Mouse (Mus musculus): Measurements from ENCODE around the gene Ccdc9. TPM values are rescaled to one million over a fixed set of nuclear protein-coding genes. Genes with fewer than 3 reads are reported as not detected.

Ccdc9 gene
- 10 to 100 TPM; 75.4 to 87.2 TPM for total RNA-seq (2021)

GRCm38 (mm10) chr7:16286026-16286961 lies at the start of gene Ccdc9:
Gene Ccdc9 (minus strand): TSS chr7:16286795.
- intact Hi-C loops (cut with DNase I) = loop anchor here (5.0 kb wide), 1 partner anchor 331 kb away; no protein-coding TSS in a partner anchor
- DNase-seq (ENCODE audit: low spot score in 2 of 2) = peak; percentile 98 to 99

GRCm38 (mm10) chr7:16329146-16329545 lies 42.6 kb upstream of the Ccdc9 start:
- intact Hi-C loops (cut with DNase I) = no loop called here
- DNase-seq (ENCODE audit: low spot score in 2 of 2) = no peak

GRCm38 (mm10) chr7:16326607-16326971 lies 40.0 kb upstream of the Ccdc9 start:
- no peak for DNase-seq (ENCODE audit: low spot score in 2 of 2)
- intact Hi-C loops (cut with DNase I) = loop anchor here (1.0 kb wide), 1 partner anchor 32 kb away; no protein-coding TSS in a partner anchor

GRCm38 (mm10) chr7:16325920-16326606 lies 39.5 kb upstream of the Ccdc9 start:
- peak; percentile 15 to 35 for DNase-seq (ENCODE audit: low spot score in 2 of 2)
- intact Hi-C loops (cut with DNase I) = loop anchor here (1.0 kb wide), 1 partner anchor 32 kb away; no protein-coding TSS in a partner anchor

GRCm38 (mm10) chr7:16324661-16325060 lies 38.1 kb upstream of the Ccdc9 start:
- no peak for DNase-seq (ENCODE audit: low spot score in 2 of 2)
- intact Hi-C loops (cut with DNase I) = no loop called here

- intact Hi-C loops (cut with DNase I) = no loop called here
- no peak for DNase-seq (ENCODE audit: low spot score in 2 of 2)
These were observed 33.9 kb upstream of the Ccdc9 start for GRCm38 (mm10) chr7:16320479-16320878.

- DNase-seq (ENCODE audit: low spot score in 2 of 2) = no peak
- intact Hi-C loops (cut with DNase I) = loop anchor here (10.0 kb wide), 1 partner anchor 296 kb away; the partner anchor contains the start of gene Arhgap35
These were observed 32.6 kb upstream of the Ccdc9 start for GRCm38 (mm10) chr7:16319216-16319615.

GRCm38 (mm10) chr7:16317094-16317493 lies 30.5 kb upstream of the Ccdc9 start:
- DNase-seq (ENCODE audit: low spot score in 2 of 2) = no peak
- intact Hi-C loops (cut with DNase I) = loop anchor here (10.0 kb wide), 1 partner anchor 298 kb away; the partner anchor contains the start of gene Arhgap35

- no peak for DNase-seq (ENCODE audit: low spot score in 2 of 2)
- intact Hi-C loops (cut with DNase I) = loop anchor here (10.0 kb wide), 1 partner anchor 300 kb away; the partner anchor contains the start of gene Arhgap35
These were observed 28.7 kb upstream of the Ccdc9 start for GRCm38 (mm10) chr7:16315222-16315759.

GRCm38 (mm10) chr7:16314221-16314775 lies 27.7 kb upstream of the Ccdc9 start:
- intact Hi-C loops (cut with DNase I) = loop anchor here (1.0 to 10.0 kb wide), 2 partner anchors 19 to 301 kb away; partner anchors contain the start of gene Arhgap35
- DNase-seq (ENCODE audit: low spot score in 2 of 2) = no peak

GRCm38 (mm10) chr7:16313481-16314220 lies 27.1 kb upstream of the Ccdc9 start:
- DNase-seq (ENCODE audit: low spot score in 2 of 2) = peak; percentile 81 to 86
- intact Hi-C loops (cut with DNase I) = loop anchor here (1.0 to 10.0 kb wide), 2 partner anchors 18 to 301 kb away; partner anchors contain the start of gene Arhgap35

GRCm38 (mm10) chr7:16312672-16313311 lies 26.2 kb upstream of the Ccdc9 start:
- peak in 1 of 2 experiments; percentile 11 for DNase-seq (ENCODE audit: low spot score in 2 of 2)
- intact Hi-C loops (cut with DNase I) = loop anchor here (10.0 kb wide), 1 partner anchor 302 kb away; the partner anchor contains the start of gene Arhgap35

- intact Hi-C loops (cut with DNase I) = loop anchor here (10.0 kb wide), 1 partner anchor 303 kb away; the partner anchor contains the start of gene Arhgap35
- DNase-seq (ENCODE audit: low spot score in 2 of 2) = peak; percentile 17 to 22
These were observed 25.5 kb upstream of the Ccdc9 start for GRCm38 (mm10) chr7:16312011-16312671.

- intact Hi-C loops (cut with DNase I) = loop anchor here (10.0 kb wide), 1 partner anchor 303 kb away; the partner anchor contains the start of gene Arhgap35
- DNase-seq (ENCODE audit: low spot score in 2 of 2) = peak; percentile 28 to 41
These were observed 24.9 kb upstream of the Ccdc9 start for GRCm38 (mm10) chr7:16311453-16312004.

GRCm38 (mm10) chr7:16310521-16311452 lies 24.2 kb upstream of the Ccdc9 start:
- intact Hi-C loops (cut with DNase I) = loop anchor here (10.0 kb wide), 1 partner anchor 304 kb away; the partner anchor contains the start of gene Arhgap35
- DNase-seq (ENCODE audit: low spot score in 2 of 2) = peak; percentile 46 to 62

GRCm38 (mm10) chr7:16310020-16310520 lies 23.5 kb upstream of the Ccdc9 start:
- peak; percentile 77 for DNase-seq (ENCODE audit: low spot score in 2 of 2)
- intact Hi-C loops (cut with DNase I) = loop anchor here (10.0 kb wide), 1 partner anchor 305 kb away; the partner anchor contains the start of gene Arhgap35

Measured in left cerebral cortex, postnatal 36 days (tissue).